Mouse (Mus musculus): ENCODE data around the gene Ints3. TPM values are rescaled to one million over a fixed set of nuclear protein-coding genes. Genes with fewer than 3 reads are reported as not detected.

Ints3 gene
- polyA plus RNA-seq, 1 experiment from 2014 or later = 34.4 TPM

GRCm38 (mm10) chr3:90465081-90465685, 31.8 kb upstream of the Ints3 start:
- peaks cover 39% of the 10 kb centered on the region for H3K27me3 ChIP-seq (ENCODE audit: control insufficient read depth, insufficient read depth, low read length)
- peaks cover 12% of the 10 kb centered on the region; the same call in 1 of the 2 replicates for H3K4me1 ChIP-seq (ENCODE audit: control insufficient read depth, insufficient read depth, low read length)
- no peak overlapping the region for H3K27ac ChIP-seq (ENCODE audit: low read depth, low read length)
- H3K36me3 ChIP-seq (ENCODE audit: control insufficient read depth, insufficient read depth, low read length) = no peaks in the 10 kb centered on the region
- peak; percentile 95 for DNase-seq (ENCODE audit: low spot score, missing footprints)
- H3K9me3 ChIP-seq (ENCODE audit: control insufficient read depth, low read length) = no peaks in the 10 kb centered on the region
- H3K9ac ChIP-seq (ENCODE audit: low read length) = peak overlapping the region; percentile 24; the same call in 1 of the 2 replicates
- peak overlapping the region; percentile 43 for H3K4me3 ChIP-seq (ENCODE audit: low read depth, low read length)
- WGBS = 2% methylated on average over 75 of the region's 75 CpGs
- ATAC-seq (ENCODE audit: low FRiP score) = peak; percentile 45
- H3K4me2 ChIP-seq = peak overlapping the region; percentile 56

- H3K9ac ChIP-seq (ENCODE audit: low read length) = no peak overlapping the region
- peak overlapping the region; percentile 43 for H3K4me3 ChIP-seq (ENCODE audit: low read depth, low read length)
- H3K27me3 ChIP-seq (ENCODE audit: control insufficient read depth, insufficient read depth, low read length) = peaks cover 39% of the 10 kb centered on the region
- WGBS = 9% methylated on average over 37 of the region's 37 CpGs
- no peaks in the 10 kb centered on the region for H3K36me3 ChIP-seq (ENCODE audit: control insufficient read depth, insufficient read depth, low read length)
- peak; percentile 90 for DNase-seq (ENCODE audit: low spot score, missing footprints)
- H3K4me2 ChIP-seq = peak overlapping the region; percentile 56
- peak; percentile 23; the same call in 1 of the 2 replicates for ATAC-seq (ENCODE audit: low FRiP score)
- no peak overlapping the region for H3K27ac ChIP-seq (ENCODE audit: low read depth, low read length)
- H3K4me1 ChIP-seq (ENCODE audit: control insufficient read depth, insufficient read depth, low read length) = peaks cover 12% of the 10 kb centered on the region; the same call in 1 of the 2 replicates
- no peaks in the 10 kb centered on the region for H3K9me3 ChIP-seq (ENCODE audit: control insufficient read depth, low read length)
Measured at GRCm38 (mm10) chr3:90464552-90465080, 31.2 kb upstream of the Ints3 start.

GRCm38 (mm10) chr3:90462579-90462978, 29.2 kb upstream of the Ints3 start:
- ATAC-seq (ENCODE audit: low FRiP score) = no peak
- Histone ChIP-seq H3K9me3 (ENCODE audit: control insufficient read depth, low read length) (no peaks in the 10 kb centered on the region), H3K4me1 (ENCODE audit: control insufficient read depth, insufficient read depth, low read length) (peaks cover 12% of the 10 kb centered on the region; the same call in 1 of the 2 replicates), H3K27me3 (ENCODE audit: control insufficient read depth, insufficient read depth, low read length) (peaks cover 39% of the 10 kb centered on the region), H3K4me2 (no peak overlapping the region), H3K4me3 (ENCODE audit: low read depth, low read length) (no peak overlapping the region), H3K27ac (ENCODE audit: low read depth, low read length) (no peak overlapping the region), H3K9ac (ENCODE audit: low read length) (no peak overlapping the region), H3K36me3 (ENCODE audit: control insufficient read depth, insufficient read depth, low read length) (no peaks in the 10 kb centered on the region)
- no peak for DNase-seq (ENCODE audit: low spot score, missing footprints)
- WGBS = 27% methylated on average over 7 of the region's 7 CpGs

GRCm38 (mm10) chr3:90461935-90462334, 28.5 kb upstream of the Ints3 start:
- Histone ChIP-seq H3K9ac (ENCODE audit: low read length) (no peak overlapping the region), H3K4me3 (ENCODE audit: low read depth, low read length) (no peak overlapping the region), H3K9me3 (ENCODE audit: control insufficient read depth, low read length) (no peaks in the 10 kb centered on the region), H3K36me3 (ENCODE audit: control insufficient read depth, insufficient read depth, low read length) (no peaks in the 10 kb centered on the region), H3K4me1 (ENCODE audit: control insufficient read depth, insufficient read depth, low read length) (peaks cover 12% of the 10 kb centered on the region; the same call in 1 of the 2 replicates), H3K27ac (ENCODE audit: low read depth, low read length) (no peak overlapping the region), H3K4me2 (no peak overlapping the region), H3K27me3 (ENCODE audit: control insufficient read depth, insufficient read depth, low read length) (peaks cover 39% of the 10 kb centered on the region)
- WGBS = 94% methylated on average over 3 of the region's 3 CpGs
- DNase-seq (ENCODE audit: low spot score, missing footprints) (no peak), ATAC-seq (ENCODE audit: low FRiP score) (no peak)

- no peaks in the 10 kb centered on the region for H3K9me3 ChIP-seq (ENCODE audit: control insufficient read depth, low read length)
- H3K27me3 ChIP-seq (ENCODE audit: control insufficient read depth, insufficient read depth, low read length) = peaks cover 29% of the 10 kb centered on the region
- no peak overlapping the region for H3K4me3 ChIP-seq (ENCODE audit: low read depth, low read length)
- H3K9ac ChIP-seq (ENCODE audit: low read length) = no peak overlapping the region
- DNase-seq (ENCODE audit: low spot score, missing footprints) = no peak
- peaks cover 5% of the 10 kb centered on the region; the same call in 1 of the 2 replicates for H3K4me1 ChIP-seq (ENCODE audit: control insufficient read depth, insufficient read depth, low read length)
- no peaks in the 10 kb centered on the region for H3K36me3 ChIP-seq (ENCODE audit: control insufficient read depth, insufficient read depth, low read length)
- WGBS = 76% methylated on average over 5 of the region's 5 CpGs
- no peak overlapping the region for H3K4me2 ChIP-seq
- H3K27ac ChIP-seq (ENCODE audit: low read depth, low read length) = no peak overlapping the region
- no peak for ATAC-seq (ENCODE audit: low FRiP score)
Measured at GRCm38 (mm10) chr3:90460315-90460714, 26.9 kb upstream of the Ints3 start.

- 82% methylated on average over 9 of the region's 9 CpGs for WGBS
- H3K27me3 ChIP-seq (ENCODE audit: control insufficient read depth, insufficient read depth, low read length) = peaks cover 23% of the 10 kb centered on the region
Measured at GRCm38 (mm10) chr3:90459727-90460126, 26.3 kb upstream of the Ints3 start.

GRCm38 (mm10) chr3:90454931-90455330, 21.5 kb upstream of the Ints3 start:
- Histone ChIP-seq H3K27me3 (ENCODE audit: control insufficient read depth, insufficient read depth, low read length) (no peaks in the 10 kb centered on the region), H3K9me3 (ENCODE audit: control insufficient read depth, low read length) (no peaks in the 10 kb centered on the region), H3K36me3 (ENCODE audit: control insufficient read depth, insufficient read depth, low read length) (no peaks in the 10 kb centered on the region), H3K4me3 (ENCODE audit: low read depth, low read length) (no peak overlapping the region), H3K4me2 (no peak overlapping the region), H3K27ac (ENCODE audit: low read depth, low read length) (no peak overlapping the region), H3K4me1 (ENCODE audit: control insufficient read depth, insufficient read depth, low read length) (no peaks in the 10 kb centered on the region), H3K9ac (ENCODE audit: low read length) (no peak overlapping the region)
- 89% methylated on average over 14 of the region's 14 CpGs for WGBS
- DNase-seq (ENCODE audit: low spot score, missing footprints) (no peak), ATAC-seq (ENCODE audit: low FRiP score) (no peak)

More at GRCm38 (mm10) chr3:90459727-90460126, 26.3 kb upstream of the Ints3 start:
- DNase-seq (ENCODE audit: low spot score, missing footprints) = no peak
- H3K9me3 ChIP-seq (ENCODE audit: control insufficient read depth, low read length) = no peaks in the 10 kb centered on the region
- H3K4me1 ChIP-seq (ENCODE audit: control insufficient read depth, insufficient read depth, low read length) = no peaks in the 10 kb centered on the region
- H3K9ac ChIP-seq (ENCODE audit: low read length) = no peak overlapping the region
- H3K4me3 ChIP-seq (ENCODE audit: low read depth, low read length) = no peak overlapping the region
- no peak for ATAC-seq (ENCODE audit: low FRiP score)
- no peak overlapping the region for H3K4me2 ChIP-seq
- H3K27ac ChIP-seq (ENCODE audit: low read depth, low read length) = no peak overlapping the region
- no peaks in the 10 kb centered on the region for H3K36me3 ChIP-seq (ENCODE audit: control insufficient read depth, insufficient read depth, low read length)

GRCm38 (mm10) chr3:90451396-90452095, 18.1 kb upstream of the Ints3 start:
- Histone ChIP-seq H3K36me3 (ENCODE audit: control insufficient read depth, insufficient read depth, low read length) (no peaks in the 10 kb centered on the region), H3K27ac (ENCODE audit: low read depth, low read length) (no peak overlapping the region), H3K9ac (ENCODE audit: low read length) (no peak overlapping the region), H3K27me3 (ENCODE audit: control insufficient read depth, insufficient read depth, low read length) (no peaks in the 10 kb centered on the region), H3K4me1 (ENCODE audit: control insufficient read depth, insufficient read depth, low read length) (peaks cover 5% of the 10 kb centered on the region), H3K9me3 (ENCODE audit: control insufficient read depth, low read length) (no peaks in the 10 kb centered on the region), H3K4me2 (no peak overlapping the region), H3K4me3 (ENCODE audit: low read depth, low read length) (no peak overlapping the region)
- DNase-seq (ENCODE audit: low spot score, missing footprints) (no peak), ATAC-seq (ENCODE audit: low FRiP score) (no peak)
- WGBS = 47% methylated on average over 10 of the region's 10 CpGs

- H3K27ac ChIP-seq (ENCODE audit: low read depth, low read length) = no peak overlapping the region
- WGBS = 33% methylated on average over 11 of the region's 12 CpGs
- no peak overlapping the region for H3K4me3 ChIP-seq (ENCODE audit: low read depth, low read length)
- no peaks in the 10 kb centered on the region for H3K36me3 ChIP-seq (ENCODE audit: control insufficient read depth, insufficient read depth, low read length)
- peaks cover 10% of the 10 kb centered on the region for H3K4me1 ChIP-seq (ENCODE audit: control insufficient read depth, insufficient read depth, low read length)
- DNase-seq (ENCODE audit: low spot score, missing footprints) = no peak
- H3K9me3 ChIP-seq (ENCODE audit: control insufficient read depth, low read length) = no peaks in the 10 kb centered on the region
- H3K27me3 ChIP-seq (ENCODE audit: control insufficient read depth, insufficient read depth, low read length) = no peaks in the 10 kb centered on the region
- H3K9ac ChIP-seq (ENCODE audit: low read length) = no peak overlapping the region
- no peak overlapping the region for H3K4me2 ChIP-seq
- no peak for ATAC-seq (ENCODE audit: low FRiP score)
Measured at GRCm38 (mm10) chr3:90450874-90451273, 17.5 kb upstream of the Ints3 start.

Measured in midbrain, embryonic 11.5 days (tissue).